Mouse (Mus musculus): ENCODE measurements around the gene Rnf38. TPM values are rescaled to one million over a fixed set of nuclear protein-coding genes. Genes with fewer than 3 reads are reported as not detected.

Gene Rnf38
- polyA plus RNA-seq, 1 experiment from 2014 or later = 30.3 TPM

- Histone ChIP-seq H3K27me3 (ENCODE audit: control insufficient read depth, insufficient read depth, low read depth, low read length) (no peaks in the 10 kb centered on the region), H3K4me2 (ENCODE audit: low read length) (peak overlapping the region; percentile 55), H3K4me3 (ENCODE audit: low read depth, low read length) (peak overlapping the region; percentile 88), H3K9ac (ENCODE audit: low read depth, low read length) (peak overlapping the region; percentile 85), H3K36me3 (ENCODE audit: control insufficient read depth, insufficient read depth, low read length) (no peaks in the 10 kb centered on the region), H3K27ac (ENCODE audit: low read length) (peak overlapping the region; percentile 87), H3K4me1 (ENCODE audit: control insufficient read depth, insufficient read depth, low read length) (peaks cover 22% of the 10 kb centered on the region), H3K9me3 (replicated peaks; ENCODE audit: control insufficient read depth, low read length, poor library complexity, severe bottlenecking) (no peaks in the 10 kb centered on the region)
- WGBS = 0% methylated on average over 35 of the region's 62 CpGs
- peak; percentile 96 for ATAC-seq
Measured at GRCm38 (mm10) chr4:44234004-44234866, 646 bp upstream of the Rnf38 start.

GRCm38 (mm10) chr4:44232771-44233712 is 547 bp downstream of the Rnf38 start:
- Histone ChIP-seq H3K4me3 (ENCODE audit: low read depth, low read length) (peak overlapping the region; percentile 88), H3K9ac (ENCODE audit: low read depth, low read length) (peak overlapping the region; percentile 85), H3K27ac (ENCODE audit: low read length) (peak overlapping the region; percentile 87), H3K9me3 (replicated peaks; ENCODE audit: control insufficient read depth, low read length, poor library complexity, severe bottlenecking) (no peaks in the 10 kb centered on the region), H3K27me3 (ENCODE audit: control insufficient read depth, insufficient read depth, low read depth, low read length) (no peaks in the 10 kb centered on the region), H3K36me3 (ENCODE audit: control insufficient read depth, insufficient read depth, low read length) (no peaks in the 10 kb centered on the region), H3K4me2 (ENCODE audit: low read length) (peak overlapping the region; percentile 94), H3K4me1 (ENCODE audit: control insufficient read depth, insufficient read depth, low read length) (peaks cover 24% of the 10 kb centered on the region)
- ATAC-seq = peak; percentile 41
- 0% methylated on average over 33 of the region's 68 CpGs for WGBS

GRCm38 (mm10) chr4:44225128-44225527 is 8.5 kb downstream of the Rnf38 start:
- H3K9ac ChIP-seq (ENCODE audit: low read depth, low read length) = no peak overlapping the region
- ATAC-seq = no peak
- WGBS = 94% methylated on average over 10 of the region's 10 CpGs

GRCm38 (mm10) chr4:44224141-44224540 is 9.4 kb downstream of the Rnf38 start:
- H3K9me3 ChIP-seq (replicated peaks; ENCODE audit: control insufficient read depth, low read length, poor library complexity, severe bottlenecking) = no peaks in the 10 kb centered on the region
- no peak for ATAC-seq
- H3K4me2 ChIP-seq (ENCODE audit: low read length) = 0 out of 2 replicates have a peak overlapping the region, but pooled peaks have one; percentile 26
- peaks cover 16% of the 10 kb centered on the region for H3K4me1 ChIP-seq (ENCODE audit: control insufficient read depth, insufficient read depth, low read length)
- no peak overlapping the region for H3K27ac ChIP-seq (ENCODE audit: low read length)
- H3K36me3 ChIP-seq (ENCODE audit: control insufficient read depth, insufficient read depth, low read length) = no peaks in the 10 kb centered on the region
- H3K9ac ChIP-seq (ENCODE audit: low read depth, low read length) = 0 out of 2 replicates have a peak overlapping the region, but pooled peaks have one; percentile 11
- 24% methylated on average over 9 of the region's 9 CpGs for WGBS
- H3K27me3 ChIP-seq (ENCODE audit: control insufficient read depth, insufficient read depth, low read depth, low read length) = no peaks in the 10 kb centered on the region
- no peak overlapping the region for H3K4me3 ChIP-seq (ENCODE audit: low read depth, low read length)

More at GRCm38 (mm10) chr4:44225128-44225527, 8.5 kb downstream of the Rnf38 start:
- Histone ChIP-seq H3K27ac (ENCODE audit: low read length) (no peak overlapping the region), H3K9me3 (replicated peaks; ENCODE audit: control insufficient read depth, low read length, poor library complexity, severe bottlenecking) (no peaks in the 10 kb centered on the region), H3K36me3 (ENCODE audit: control insufficient read depth, insufficient read depth, low read length) (no peaks in the 10 kb centered on the region), H3K4me1 (ENCODE audit: control insufficient read depth, insufficient read depth, low read length) (peaks cover 16% of the 10 kb centered on the region), H3K27me3 (ENCODE audit: control insufficient read depth, insufficient read depth, low read depth, low read length) (no peaks in the 10 kb centered on the region), H3K4me3 (ENCODE audit: low read depth, low read length) (no peak overlapping the region), H3K4me2 (ENCODE audit: low read length) (no peak overlapping the region)

GRCm38 (mm10) chr4:44223444-44223843 is 10.1 kb downstream of the Rnf38 start:
- H3K9me3 ChIP-seq (replicated peaks; ENCODE audit: control insufficient read depth, low read length, poor library complexity, severe bottlenecking) = no peaks in the 10 kb centered on the region
- ATAC-seq = no peak
- H3K36me3 ChIP-seq (ENCODE audit: control insufficient read depth, insufficient read depth, low read length) = no peaks in the 10 kb centered on the region
- no peaks in the 10 kb centered on the region for H3K27me3 ChIP-seq (ENCODE audit: control insufficient read depth, insufficient read depth, low read depth, low read length)
- H3K27ac ChIP-seq (ENCODE audit: low read length) = no peak overlapping the region
- 82% methylated on average over 4 of the region's 4 CpGs for WGBS
- H3K4me2 ChIP-seq (ENCODE audit: low read length) = no peak overlapping the region
- H3K4me3 ChIP-seq (ENCODE audit: low read depth, low read length) = no peak overlapping the region
- no peak overlapping the region for H3K9ac ChIP-seq (ENCODE audit: low read depth, low read length)
- H3K4me1 ChIP-seq (ENCODE audit: control insufficient read depth, insufficient read depth, low read length) = peaks cover 14% of the 10 kb centered on the region

GRCm38 (mm10) chr4:44216797-44217442 is 16.7 kb downstream of the Rnf38 start:
- no peaks in the 10 kb centered on the region for H3K27me3 ChIP-seq (ENCODE audit: control insufficient read depth, insufficient read depth, low read depth, low read length)
- no peak overlapping the region for H3K9ac ChIP-seq (ENCODE audit: low read depth, low read length)
- H3K27ac ChIP-seq (ENCODE audit: low read length) = no peak overlapping the region
- no peak overlapping the region for H3K4me2 ChIP-seq (ENCODE audit: low read length)
- ATAC-seq = no peak
- 69% methylated on average over 10 of the region's 10 CpGs for WGBS
- H3K36me3 ChIP-seq (ENCODE audit: control insufficient read depth, insufficient read depth, low read length) = no peaks in the 10 kb centered on the region
- no peak overlapping the region for H3K4me3 ChIP-seq (ENCODE audit: low read depth, low read length)
- H3K9me3 ChIP-seq (replicated peaks; ENCODE audit: control insufficient read depth, low read length, poor library complexity, severe bottlenecking) = no peaks in the 10 kb centered on the region
- H3K4me1 ChIP-seq (ENCODE audit: control insufficient read depth, insufficient read depth, low read length) = no peaks in the 10 kb centered on the region

GRCm38 (mm10) chr4:44199968-44200367 is 33.6 kb downstream of the Rnf38 start:
- H3K4me2 ChIP-seq (ENCODE audit: low read length) = no peak overlapping the region
- 72% methylated on average over 1 of the region's 1 CpGs for WGBS
- H3K4me3 ChIP-seq (ENCODE audit: low read depth, low read length) = no peak overlapping the region
- H3K9me3 ChIP-seq (replicated peaks; ENCODE audit: control insufficient read depth, low read length, poor library complexity, severe bottlenecking) = no peaks in the 10 kb centered on the region
- no peaks in the 10 kb centered on the region for H3K36me3 ChIP-seq (ENCODE audit: control insufficient read depth, insufficient read depth, low read length)
- H3K27ac ChIP-seq (ENCODE audit: low read length) = no peak overlapping the region
- no peak overlapping the region for H3K9ac ChIP-seq (ENCODE audit: low read depth, low read length)
- ATAC-seq = no peak
- H3K4me1 ChIP-seq (ENCODE audit: control insufficient read depth, insufficient read depth, low read length) = no peaks in the 10 kb centered on the region
- no peaks in the 10 kb centered on the region for H3K27me3 ChIP-seq (ENCODE audit: control insufficient read depth, insufficient read depth, low read depth, low read length)

GRCm38 (mm10) chr4:44187431-44187830 is 46.2 kb downstream of the Rnf38 start:
- 28% methylated on average over 10 of the region's 10 CpGs for WGBS
- Histone ChIP-seq H3K27me3 (ENCODE audit: control insufficient read depth, insufficient read depth, low read depth, low read length) (no peaks in the 10 kb centered on the region), H3K4me3 (ENCODE audit: low read depth, low read length) (no peak overlapping the region), H3K36me3 (ENCODE audit: control insufficient read depth, insufficient read depth, low read length) (no peaks in the 10 kb centered on the region), H3K9ac (ENCODE audit: low read depth, low read length) (no peak overlapping the region), H3K4me2 (ENCODE audit: low read length) (no peak overlapping the region), H3K4me1 (ENCODE audit: control insufficient read depth, insufficient read depth, low read length) (peaks cover 2% of the 10 kb centered on the region; the same call in 1 of the 2 replicates), H3K9me3 (replicated peaks; ENCODE audit: control insufficient read depth, low read length, poor library complexity, severe bottlenecking) (no peaks in the 10 kb centered on the region), H3K27ac (ENCODE audit: low read length) (no peak overlapping the region)
- no peak for ATAC-seq
